Mouse (Mus musculus): ENCODE data around the gene Ckap2. TPM values are rescaled to one million over a fixed set of nuclear protein-coding genes. Genes with fewer than 3 reads are reported as not detected.

Ckap2 gene
- total and polyA plus RNA-seq, 3 experiments = 19.5 to 48.8 (median 31.3) TPM

DNA sequence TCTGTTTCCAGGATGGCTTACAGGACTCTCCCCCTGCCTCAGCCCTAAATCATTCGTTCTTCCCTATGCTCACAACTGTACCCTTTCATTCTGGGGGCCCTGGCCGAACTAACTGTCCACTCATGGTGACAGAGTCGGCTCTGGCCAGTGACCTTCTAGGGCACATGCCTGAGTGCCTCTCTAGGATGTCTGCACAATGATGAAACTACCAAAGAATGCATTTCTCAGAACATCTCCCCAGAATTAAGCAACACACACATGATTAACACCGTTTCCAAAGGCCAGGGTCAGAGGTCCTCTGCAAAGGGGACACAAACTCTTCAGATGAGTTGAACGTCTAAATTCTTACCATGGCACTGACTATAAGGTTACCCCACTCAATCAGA, 50.9 kb downstream of the Ckap2 start:
- no peaks in the 10 kb centered on the region for H3K4me1 ChIP-seq (ENCODE audit: control insufficient read depth in 1 of 2, insufficient read depth in 2 of 2)
- H3K9ac ChIP-seq (ENCODE audit: insufficient read depth, low read depth) = no peak overlapping the region
- no peaks in the 10 kb centered on the region for H3K9me3 ChIP-seq (replicated peaks; ENCODE audit: low read length)
- dilution Hi-C loops (cut with MboI; ENCODE audit: extremely low pct_ligation_motif_present, extremely low pct_unique_long_range_greater_than_20kb, low sequenced_read_pairs) (no loop called here), in situ Hi-C loops (cut with MboI; ENCODE audit: low pct_ligation_motif_present, low pct_unique_long_range_greater_than_20kb, low sequenced_read_pairs) (no loop called here)
- no peaks in the 10 kb centered on the region for H3K27me3 ChIP-seq (replicated peaks)
- H3K27ac ChIP-seq (ENCODE audit: insufficient read depth, low read depth) = no peak overlapping the region
- DNase-seq (ENCODE audit: extremely low read depth) = no peak
- H3K4me2 ChIP-seq (ENCODE audit: insufficient read depth, low read depth, poor library complexity, severe bottlenecking) = no peak overlapping the region
- H3K79me2 ChIP-seq (replicated peaks; ENCODE audit: control insufficient read depth, extremely low read depth, insufficient read depth, poor library complexity, severe bottlenecking) = no peaks in the 10 kb centered on the region
- H3K36me3 ChIP-seq (replicated peaks in 1 of 2; ENCODE audit: control insufficient read depth in 1 of 2, insufficient read depth in 1 of 2, low read length in 1 of 2) = peaks cover 6 to 34% of the 10 kb centered on the region in 2 experiments
- no peak for TF ChIP-seq SIN3A (IDR thresholded peaks at IDR 0.05; ENCODE audit: low read length)
- TF ChIP-seq TCF12 (IDR thresholded peaks at IDR 0.05; ENCODE audit: low read depth, low read length) = no peak
- no peak for TF ChIP-seq RCOR1 (conservative IDR thresholded peaks at IDR 0.05; ENCODE audit: low read depth, low read length)
- no peak for TF ChIP-seq POLR2A (IDR thresholded peaks at IDR 0.05; ENCODE audit: low read depth, low read length)
- TF ChIP-seq JUND (conservative IDR thresholded peaks at IDR 0.05; ENCODE audit: low read depth, low read length) = no peak
- no peak for TF ChIP-seq RAD21 (IDR thresholded peaks at IDR 0.05; ENCODE audit: low read depth, low read length)
- no peak for TF ChIP-seq MAX (IDR thresholded peaks at IDR 0.05; ENCODE audit: low read length)
- TF ChIP-seq NELFE (IDR thresholded peaks at IDR 0.05; ENCODE audit: low read depth, low read length) = no peak
- TF ChIP-seq MAFK (IDR thresholded peaks at IDR 0.05; ENCODE audit: insufficient replicate concordance, low read length) = no peak
- TF ChIP-seq ZMIZ1 (IDR thresholded peaks at IDR 0.05; ENCODE audit: low read depth, low read length) = no peak
- TF ChIP-seq CTCF (conservative IDR thresholded peaks at IDR 0.05 in 1 of 2, IDR thresholded peaks at IDR 0.05 in 1 of 2; ENCODE audit: low read depth in 2 of 2, low read length in 2 of 2) = no peak
- no peak for TF ChIP-seq MYC (IDR thresholded peaks at IDR 0.05; ENCODE audit: low read depth, low read length)
- TF ChIP-seq EP300 (IDR thresholded peaks at IDR 0.05; ENCODE audit: low read length) = no peak
- no peak for TF ChIP-seq UBTF (IDR thresholded peaks at IDR 0.05; ENCODE audit: low read depth, low read length)
- H3K4me3 ChIP-seq (replicated peaks in 1 of 3; ENCODE audit: low read depth in 2 of 3, low read length in 2 of 3, poor library complexity in 1 of 3) = no peak overlapping the region

GRCm38 (mm10) chr8:22134078-22134749, 51.4 kb downstream of the Ckap2 start:
- in situ Hi-C loops (cut with MboI; ENCODE audit: low pct_ligation_motif_present, low pct_unique_long_range_greater_than_20kb, low sequenced_read_pairs) (no loop called here), dilution Hi-C loops (cut with MboI; ENCODE audit: extremely low pct_ligation_motif_present, extremely low pct_unique_long_range_greater_than_20kb, low sequenced_read_pairs) (no loop called here)
- TF ChIP-seq RAD21 (IDR thresholded peaks at IDR 0.05; ENCODE audit: low read depth, low read length) (no peak), MXI1 (IDR thresholded peaks at IDR 0.05; ENCODE audit: low read depth, low read length) (no peak), USF2 (conservative IDR thresholded peaks at IDR 0.05; ENCODE audit: low read depth, low read length) (no peak), ZKSCAN1 (IDR thresholded peaks at IDR 0.05; ENCODE audit: borderline replicate concordance, low read depth, low read length) (no peak), MAZ (IDR thresholded peaks at IDR 0.05; ENCODE audit: low read depth, low read length) (no peak)

More at GRCm38 (mm10) chr8:22134078-22134749, 51.4 kb downstream of the Ckap2 start:
- no peaks in the 10 kb centered on the region for H3K79me2 ChIP-seq (replicated peaks; ENCODE audit: control insufficient read depth, extremely low read depth, insufficient read depth, poor library complexity, severe bottlenecking)
- no peaks in the 10 kb centered on the region for H3K27me3 ChIP-seq (replicated peaks)
- no peak overlapping the region for H3K4me2 ChIP-seq (ENCODE audit: insufficient read depth, low read depth, poor library complexity, severe bottlenecking)
- H3K36me3 ChIP-seq (replicated peaks in 1 of 2; ENCODE audit: control insufficient read depth in 1 of 2, insufficient read depth in 1 of 2, low read length in 1 of 2) = peaks cover 6 to 37% of the 10 kb centered on the region in 2 experiments
- no peak overlapping the region for H3K27ac ChIP-seq (ENCODE audit: insufficient read depth, low read depth)
- no peak overlapping the region for H3K9ac ChIP-seq (ENCODE audit: insufficient read depth, low read depth)
- no peak for DNase-seq (ENCODE audit: extremely low read depth)
- H3K4me1 ChIP-seq (ENCODE audit: control insufficient read depth in 1 of 2, insufficient read depth in 2 of 2) = no peaks in the 10 kb centered on the region
- H3K9me3 ChIP-seq (replicated peaks; ENCODE audit: low read length) = no peaks in the 10 kb centered on the region
- no peak overlapping the region for H3K4me3 ChIP-seq (replicated peaks in 1 of 3; ENCODE audit: low read depth in 2 of 3, low read length in 2 of 3, poor library complexity in 1 of 3)
